Comparison of ENCODE assay signal across 12 mouse cellular contexts in the genomic region with DNA sequence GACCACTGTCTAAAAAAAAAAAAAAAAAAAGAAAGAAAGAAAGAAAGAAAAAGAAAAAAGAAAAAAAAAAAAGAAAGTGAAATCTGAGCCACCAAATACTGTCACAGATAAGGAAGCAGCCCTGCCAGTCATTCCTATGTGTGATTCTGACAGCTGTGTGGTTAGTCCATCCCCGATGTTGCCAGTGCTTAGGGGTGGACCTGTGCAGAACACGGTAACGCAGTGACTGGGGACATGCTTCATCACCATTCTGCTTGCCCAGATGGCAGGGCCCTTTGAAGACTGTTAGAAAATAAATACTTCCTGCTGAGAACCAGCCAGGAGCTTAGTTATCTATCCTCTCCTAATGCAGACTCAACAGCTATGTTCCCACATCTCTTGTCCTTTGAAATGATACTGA.
"Had no signal": no experiment of that assay in that cellular context is flagged by ENCODE, and none has a peak within 500 bp of the region (broad histone marks: within the 10 kb centered on the region; RNA-seq: fewer than 3 reads in every experiment).

No protein-coding gene starts in this region.

- DNase-seq: retina, postnatal 1 day; right cerebral cortex, adult 18-20 months; right cerebral cortex, postnatal 14 days; right cerebral cortex, postnatal 25 days; right cerebral cortex, postnatal 4 days; spleen, adult 18-20 months; thymus, adult 18-20 months; thymus, adult 2 months; thymus, postnatal 14 days; thymus, postnatal 25 days; thymus, postnatal 36 days; thymus, postnatal 4 days had no signal
